Comparison of ENCODE assay signal across 8 mouse cellular contexts in the genomic region with DNA sequence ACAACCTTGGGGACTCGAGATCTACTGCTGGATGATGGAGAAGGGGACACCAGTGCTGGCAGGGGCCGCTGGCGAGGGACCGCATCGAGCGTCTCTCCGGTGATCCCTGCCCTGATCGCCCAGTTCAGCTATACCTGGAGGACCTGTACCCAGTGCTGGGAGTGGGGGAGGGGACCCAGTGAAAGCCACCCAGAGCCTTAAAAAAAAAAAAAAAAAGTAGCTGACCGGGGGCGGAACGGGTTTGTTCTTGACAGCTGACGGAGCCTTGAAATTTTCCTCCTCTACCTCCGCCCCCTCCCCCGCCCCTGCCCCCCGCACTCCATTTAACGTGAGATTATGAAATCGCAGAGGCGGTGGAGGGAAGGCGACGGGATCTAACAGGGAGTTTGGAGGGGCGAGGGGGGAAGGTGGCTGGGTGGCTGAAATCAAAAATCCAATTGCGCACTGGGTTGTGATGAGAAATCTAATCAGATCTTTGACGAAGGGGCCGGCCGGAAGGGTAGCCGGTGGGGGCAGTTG.
DNase-seq lines count a peak whose midpoint lies in the region; ATAC-seq lines count a peak whose summit lies in the region.

No protein-coding gene starts in this region.

- no peaks in the 10 kb centered on the region for H3K4me1 ChIP-seq in kidney, embryonic 14.5 days (ENCODE audit: control insufficient read depth, insufficient read depth, low read length)
- H3K4me1 ChIP-seq in forebrain, embryonic 13.5 days, result peaks cover 20% of the 10 kb centered on the region; the same call in 1 of the 2 replicates
- no peaks in the 10 kb centered on the region for H3K4me1 ChIP-seq in kidney, embryonic 16.5 days (ENCODE audit: insufficient read depth, low read length)
- no peaks in the 10 kb centered on the region for H3K4me1 ChIP-seq in liver, embryonic 13.5 days (replicated peaks)

- peak; percentile 85 for ATAC-seq in kidney, embryonic 14.5 days (ENCODE audit: low FRiP score, low TSS enrichment)
- peak; percentile 57 for ATAC-seq in cerebellum, adult (ENCODE audit: insufficient number of reproducible peaks, low FRiP score, low TSS enrichment)
- peak; percentile 78 for ATAC-seq in forebrain, embryonic 13.5 days
- ATAC-seq in kidney, embryonic 16.5 days (ENCODE audit: low FRiP score, low TSS enrichment), result peak; percentile 85
- no peak for ATAC-seq in liver, embryonic 13.5 days (ENCODE audit: low read depth)
- ATAC-seq in erythroblast, adult 5-6 weeks (replicated peaks; ENCODE audit: low FRiP score, poor library complexity, severe bottlenecking), result no peak

- no peaks in the 10 kb centered on the region; the same call in 1 of the 2 replicates for H3K27me3 ChIP-seq in kidney, embryonic 14.5 days (ENCODE audit: control insufficient read depth, insufficient read depth, low read length)
- H3K27me3 ChIP-seq in forebrain, embryonic 13.5 days, result no peaks in the 10 kb centered on the region
- H3K27me3 ChIP-seq in kidney, embryonic 16.5 days (ENCODE audit: insufficient read depth, low read length), result peaks cover 10% of the 10 kb centered on the region
- H3K27me3 ChIP-seq in liver, embryonic 13.5 days, result peaks cover 20% of the 10 kb centered on the region

- no peak for DNase-seq in kidney, adult 18-20 months
- DNase-seq in liver, embryonic 13.5 days, result no peak
- peak; percentile 50 for DNase-seq in right cerebral cortex, postnatal 25 days

- H3K27ac ChIP-seq in kidney, embryonic 14.5 days (ENCODE audit: low read depth, low read length), result no peak overlapping the region
- H3K27ac ChIP-seq in forebrain, embryonic 13.5 days, result peak overlapping the region; percentile 91
- H3K27ac ChIP-seq in kidney, embryonic 16.5 days (ENCODE audit: low read length), result no peak overlapping the region
- no peak overlapping the region for H3K27ac ChIP-seq in liver, embryonic 13.5 days

- H3K4me3 ChIP-seq in kidney, embryonic 14.5 days (ENCODE audit: low read length), result peak overlapping the region; percentile 42
- peak overlapping the region; percentile 55 for H3K4me3 ChIP-seq in forebrain, embryonic 13.5 days
- H3K4me3 ChIP-seq in kidney, embryonic 16.5 days (ENCODE audit: low read length), result peak overlapping the region; percentile 56
- H3K4me3 ChIP-seq in liver, embryonic 13.5 days (replicated peaks), result peak overlapping the region; percentile 36

- no peaks in the 10 kb centered on the region for H3K36me3 ChIP-seq in kidney, embryonic 14.5 days (ENCODE audit: control insufficient read depth, insufficient read depth, low read length)
- H3K36me3 ChIP-seq in forebrain, embryonic 13.5 days (ENCODE audit: poor library complexity, severe bottlenecking), result no peaks in the 10 kb centered on the region
- H3K36me3 ChIP-seq in kidney, embryonic 16.5 days (ENCODE audit: insufficient read depth, low read length), result no peaks in the 10 kb centered on the region
- H3K36me3 ChIP-seq in liver, embryonic 13.5 days, result no peaks in the 10 kb centered on the region

- H3K9me3 ChIP-seq in kidney, embryonic 14.5 days (ENCODE audit: control insufficient read depth, low read length), result no peaks in the 10 kb centered on the region
- H3K9me3 ChIP-seq in forebrain, embryonic 13.5 days (replicated peaks), result no peaks in the 10 kb centered on the region
- H3K9me3 ChIP-seq in kidney, embryonic 16.5 days (ENCODE audit: low read length), result no peaks in the 10 kb centered on the region
- H3K9me3 ChIP-seq in liver, embryonic 13.5 days (replicated peaks), result no peaks in the 10 kb centered on the region

- 2% methylated on average over 26 of the region's 26 CpGs for WGBS in kidney, embryonic 14.5 days
- 1% methylated on average over 26 of the region's 26 CpGs for WGBS in forebrain, embryonic 13.5 days
- WGBS in kidney, embryonic 16.5 days, result under 1% methylated on average over 26 of the region's 26 CpGs
- WGBS in liver, embryonic 13.5 days (ENCODE audit: insufficient replicate concordance), result 1% methylated on average over 26 of the region's 26 CpGs

- H3K9ac ChIP-seq in kidney, embryonic 14.5 days (ENCODE audit: low read depth, low read length), result peak overlapping the region; percentile 45
- peak overlapping the region; percentile 66 for H3K9ac ChIP-seq in forebrain, embryonic 13.5 days
- peak overlapping the region; percentile 58 for H3K9ac ChIP-seq in kidney, embryonic 16.5 days (replicated peaks; ENCODE audit: low read length)
- H3K9ac ChIP-seq in liver, embryonic 13.5 days, result no peak overlapping the region

- peak overlapping the region; percentile 87 for H3K4me2 ChIP-seq in kidney, embryonic 14.5 days (replicated peaks; ENCODE audit: low read depth, low read length)
- H3K4me2 ChIP-seq in forebrain, embryonic 13.5 days, result peak overlapping the region; percentile 77
- H3K4me2 ChIP-seq in kidney, embryonic 16.5 days (replicated peaks; ENCODE audit: low read depth, low read length), result peak overlapping the region; percentile 95
- peak overlapping the region; percentile 52 for H3K4me2 ChIP-seq in liver, embryonic 13.5 days

Comparison
In these comparisons a context has a peak if more than half of its experiments do, and no peak if none do; other contexts are left out.
1. ATAC-seq: peak in kidney, embryonic 14.5 days (single experiment), cerebellum, adult (single experiment), forebrain, embryonic 13.5 days (single experiment) and kidney, embryonic 16.5 days (single experiment); none in liver, embryonic 13.5 days (single experiment) and erythroblast, adult 5-6 weeks (single experiment).
2. Peak in every context shown above with its lines, with median percentiles within 50 percentile points of each other: H3K4me2 ChIP-seq and H3K4me3 ChIP-seq.